Mouse (Mus musculus) midbrain, embryonic 13.5 days (tissue): ENCODE measurements at regions not wholly inside any gene's neighbourhood (a gene's known extent, or its start where the extent isn't known, plus 50 kb on each side); places are given as distances from the start of the nearest gene placed in this dataset.

Experiments used
- ATAC-seq: fragments of 200-750 bp; cut with Nextera tagmentation; 2 replicates; pipeline ENCODE4 v1.8.0; 2017; ENCODE audit warnings: mild to moderate bottlenecking, moderate TSS enrichment, moderate library complexity
- H3K27ac ChIP-seq: fragments of 300-500 bp; sonication (generic); 2 replicates; pipeline ENCODE4 v1.5.1; 2015; ENCODE audit warnings: inconsistent platforms, mild to moderate bottlenecking, moderate library complexity
- H3K27me3 ChIP-seq: fragments of 300-500 bp; sonication (generic); 2 replicates; pipeline ENCODE4 v1.6.1; 2015; ENCODE audit warnings: mild to moderate bottlenecking, inconsistent platforms
- H3K36me3 ChIP-seq: fragments of 300-500 bp; sonication (generic); 2 replicates; pipeline ENCODE4 v1.6.1; 2015; ENCODE audit warnings: mild to moderate bottlenecking, inconsistent platforms
- H3K4me1 ChIP-seq: fragments of 300-500 bp; sonication (generic); replicated peaks from 2 replicates; pipeline ENCODE4 v1.6.1; 2015; ENCODE audit warnings: inconsistent platforms
- H3K4me2 ChIP-seq: fragments of 300-500 bp; sonication (generic); replicated peaks from 2 replicates; pipeline ENCODE4 v1.6.1; 2015; ENCODE audit warnings: moderate library complexity, mild to moderate bottlenecking, inconsistent platforms
- H3K4me3 ChIP-seq: fragments of 300-500 bp; sonication (generic); replicated peaks from 2 replicates; pipeline ENCODE4 v1.5.1; 2015; ENCODE audit warnings: mild to moderate bottlenecking, inconsistent platforms
- H3K9ac ChIP-seq: fragments of 300-500 bp; sonication (generic); replicated peaks from 2 replicates; pipeline ENCODE4 v1.6.1; 2015; ENCODE audit warnings: mild to moderate bottlenecking, inconsistent platforms
- H3K9me3 ChIP-seq: fragments of 300-500 bp; sonication (generic); 2 replicates; pipeline ENCODE4 v1.6.1; 2016; ENCODE audit warnings: mild to moderate bottlenecking, inconsistent platforms
- WGBS: fragments of 180-500 bp; shearing (Covaris S2); methylation state at CpG from one replicate; pipeline ENCODE4 v1.1.7; 2015; 5-methylcytosine and 5-hydroxymethylcytosine counted together

GRCm38 (mm10) chr8:89217689-89218088 is 173.7 kb upstream of the Sall1 start:
- H3K9ac ChIP-seq: no peak overlapping the region
- 91% methylated on average over 2 of the region's 2 CpGs for WGBS
- H3K27ac ChIP-seq: no peak overlapping the region

DNA sequence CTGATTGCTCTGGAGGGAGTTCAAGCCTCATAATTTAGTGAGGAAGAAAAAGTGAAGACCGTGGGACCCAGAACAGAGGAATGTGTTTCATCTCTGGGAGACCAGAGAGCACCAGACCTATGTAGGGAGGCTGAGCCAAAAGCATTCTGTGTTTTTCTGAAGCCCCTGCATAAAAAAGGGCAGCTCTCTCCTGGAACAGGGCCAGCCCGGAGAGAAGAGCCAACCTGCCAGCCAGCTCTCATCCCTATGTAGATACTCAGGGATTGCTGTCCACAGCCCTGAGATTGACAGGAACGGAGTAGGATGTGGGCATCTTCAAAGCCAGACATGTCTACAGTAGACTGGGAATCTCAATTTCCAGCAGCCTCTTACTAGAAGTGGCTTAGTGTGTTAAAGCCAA is 168.0 kb upstream of the Sall1 start:
- Histone ChIP-seq H3K36me3 (no peaks in the 10 kb centered on the region), H3K4me3 (no peak overlapping the region), H3K4me1 (no peaks in the 10 kb centered on the region), H3K4me2 (no peak overlapping the region), H3K9ac (no peak overlapping the region), H3K9me3 (no peaks in the 10 kb centered on the region), H3K27me3 (no peaks in the 10 kb centered on the region), H3K27ac (no peak overlapping the region)
- no peak for ATAC-seq
- 93% methylated on average over 3 of the region's 3 CpGs for WGBS

More at GRCm38 (mm10) chr8:89217689-89218088, 173.7 kb upstream of the Sall1 start:
- Histone ChIP-seq H3K4me1 (0 out of 2 replicates have a peak, but pooled peaks cover 3% of the 10 kb centered on the region), H3K27me3 (no peaks in the 10 kb centered on the region), H3K9me3 (no peaks in the 10 kb centered on the region), H3K4me2 (no peak overlapping the region), H3K36me3 (no peaks in the 10 kb centered on the region), H3K4me3 (no peak overlapping the region)
- no peak for ATAC-seq

DNA sequence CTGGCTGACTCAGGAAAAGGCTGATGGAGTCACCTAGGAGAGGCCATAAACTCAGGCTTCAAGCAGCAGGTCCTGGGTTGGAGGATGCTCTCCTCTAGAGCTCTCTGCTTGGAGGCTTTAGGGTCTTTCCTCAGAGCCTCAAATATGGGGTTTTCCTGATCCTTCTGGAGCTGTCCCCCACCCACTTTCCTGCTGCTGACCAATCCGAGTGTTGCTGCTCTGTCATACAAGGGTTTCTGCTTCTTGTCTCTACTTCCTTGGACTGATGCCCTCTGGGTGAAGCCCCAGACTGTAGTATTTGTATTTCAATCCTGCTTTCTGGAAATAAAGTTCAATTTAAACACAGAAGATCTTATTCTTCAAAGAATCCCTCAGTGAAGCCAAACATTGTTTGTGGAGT is 166.7 kb upstream of the Sall1 start:
- H3K27ac ChIP-seq: no peak overlapping the region
- H3K4me1 ChIP-seq: no peaks in the 10 kb centered on the region
- H3K36me3 ChIP-seq: no peaks in the 10 kb centered on the region
- H3K27me3 ChIP-seq: no peaks in the 10 kb centered on the region
- no peak overlapping the region for H3K4me3 ChIP-seq
- H3K9me3 ChIP-seq: no peaks in the 10 kb centered on the region
- 80% methylated on average over 1 of the region's 1 CpGs for WGBS
- H3K9ac ChIP-seq: no peak overlapping the region
- H3K4me2 ChIP-seq: no peak overlapping the region
- ATAC-seq: no peak

GRCm38 (mm10) chr8:89207891-89208290 is 163.9 kb upstream of the Sall1 start:
- no peaks in the 10 kb centered on the region for H3K27me3 ChIP-seq
- H3K4me1 ChIP-seq: 0 out of 2 replicates have a peak, but pooled peaks cover 2% of the 10 kb centered on the region
- ATAC-seq: no peak
- no peaks in the 10 kb centered on the region for H3K9me3 ChIP-seq
- no peaks in the 10 kb centered on the region for H3K36me3 ChIP-seq
- no peak overlapping the region for H3K9ac ChIP-seq
- 84% methylated on average over 2 of the region's 2 CpGs for WGBS
- no peak overlapping the region for H3K4me3 ChIP-seq
- H3K27ac ChIP-seq: no peak overlapping the region
- no peak overlapping the region for H3K4me2 ChIP-seq

DNA sequence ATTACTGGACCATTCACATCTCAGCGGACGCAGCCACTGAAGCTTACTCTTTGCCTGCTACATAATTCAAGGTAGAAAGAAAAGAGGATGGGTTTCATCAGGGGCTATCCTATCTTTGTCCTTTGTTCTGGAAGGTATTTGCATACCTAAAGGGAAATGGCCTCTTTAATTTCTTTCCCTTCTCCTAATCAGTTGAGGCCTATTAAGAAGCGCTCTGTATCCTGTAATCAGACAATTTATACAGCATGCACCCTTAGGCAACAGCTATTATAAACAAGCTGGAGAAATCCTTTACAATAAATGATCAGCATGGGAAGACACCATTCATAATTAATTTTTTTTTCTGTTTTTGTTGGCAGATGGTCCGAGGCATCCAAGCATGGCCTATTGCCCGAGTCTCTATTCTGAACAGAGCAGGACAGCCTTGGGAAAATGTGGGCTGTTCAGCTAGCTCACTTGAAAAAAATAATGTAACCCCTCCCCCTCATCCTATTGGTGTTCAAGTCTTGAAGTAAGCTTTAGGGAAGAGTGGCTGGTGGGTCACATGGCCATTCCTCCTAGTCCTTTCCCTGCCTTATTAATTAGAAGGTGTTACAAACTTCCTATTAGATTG is 158.6 kb upstream of the Sall1 start:
- no peaks in the 10 kb centered on the region for H3K27me3 ChIP-seq
- no peaks in the 10 kb centered on the region for H3K9me3 ChIP-seq
- H3K4me1 ChIP-seq: 0 out of 2 replicates have a peak, but pooled peaks cover 7% of the 10 kb centered on the region
- no peaks in the 10 kb centered on the region for H3K36me3 ChIP-seq
- H3K4me2 ChIP-seq: no peak overlapping the region
- no peak overlapping the region for H3K27ac ChIP-seq
- H3K4me3 ChIP-seq: no peak overlapping the region
- 54% methylated on average over 5 of the region's 5 CpGs for WGBS
- ATAC-seq: peak; percentile 45; the same call in 1 of the 2 replicates
- no peak overlapping the region for H3K9ac ChIP-seq

- WGBS: 85% methylated on average over 2 of the region's 2 CpGs
- Histone ChIP-seq H3K27me3 (no peaks in the 10 kb centered on the region), H3K9me3 (no peaks in the 10 kb centered on the region), H3K27ac (no peak overlapping the region), H3K4me2 (no peak overlapping the region), H3K4me1 (0 out of 2 replicates have a peak, but pooled peaks cover 7% of the 10 kb centered on the region), H3K4me3 (no peak overlapping the region), H3K36me3 (no peaks in the 10 kb centered on the region), H3K9ac (no peak overlapping the region)
- no peak for ATAC-seq
Measured at GRCm38 (mm10) chr8:89200301-89200700, 156.3 kb upstream of the Sall1 start.

GRCm38 (mm10) chr8:89185314-89185713 is 141.4 kb upstream of the Sall1 start:
- Histone ChIP-seq H3K4me3 (no peak overlapping the region), H3K27ac (no peak overlapping the region), H3K9ac (no peak overlapping the region), H3K9me3 (no peaks in the 10 kb centered on the region), H3K4me2 (no peak overlapping the region), H3K4me1 (no peaks in the 10 kb centered on the region), H3K27me3 (no peaks in the 10 kb centered on the region), H3K36me3 (no peaks in the 10 kb centered on the region)
- ATAC-seq: no peak
- WGBS: 73% methylated on average over 17 of the region's 17 CpGs

- Histone ChIP-seq H3K9me3 (no peaks in the 10 kb centered on the region), H3K36me3 (no peaks in the 10 kb centered on the region), H3K9ac (no peak overlapping the region), H3K27ac (no peak overlapping the region), H3K4me2 (no peak overlapping the region), H3K27me3 (no peaks in the 10 kb centered on the region), H3K4me1 (no peaks in the 10 kb centered on the region), H3K4me3 (no peak overlapping the region)
- 92% methylated on average over 7 of the region's 7 CpGs for WGBS
- no peak for ATAC-seq
Measured at GRCm38 (mm10) chr8:89175631-89176030, 131.7 kb upstream of the Sall1 start.

DNA sequence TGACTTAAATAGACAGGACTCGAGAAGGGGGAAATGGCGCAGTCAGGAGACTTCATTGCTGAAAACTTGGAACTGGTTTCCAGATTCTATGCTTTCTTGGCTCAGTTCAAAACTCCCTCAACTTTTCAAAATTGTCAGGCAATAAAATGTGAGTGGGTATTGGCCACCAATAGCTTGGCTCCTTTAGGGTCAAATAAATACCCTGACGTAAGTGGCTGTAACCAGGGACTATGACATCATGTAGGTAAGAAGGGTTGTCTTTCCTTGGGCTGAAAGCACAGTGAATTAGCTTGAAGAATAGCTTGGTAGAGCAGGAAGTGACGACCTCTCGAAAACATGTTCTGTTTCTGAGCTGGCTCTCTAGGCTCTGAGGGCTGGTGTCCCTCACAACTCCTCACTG is 127.6 kb upstream of the Sall1 start:
- Histone ChIP-seq H3K27ac (no peak overlapping the region), H3K4me1 (peaks cover 7% of the 10 kb centered on the region; the same call in 1 of the 2 replicates), H3K4me2 (no peak overlapping the region), H3K27me3 (no peaks in the 10 kb centered on the region), H3K4me3 (no peak overlapping the region), H3K9me3 (no peaks in the 10 kb centered on the region), H3K9ac (no peak overlapping the region), H3K36me3 (no peaks in the 10 kb centered on the region)
- 93% methylated on average over 5 of the region's 5 CpGs for WGBS
- ATAC-seq: no peak

DNA sequence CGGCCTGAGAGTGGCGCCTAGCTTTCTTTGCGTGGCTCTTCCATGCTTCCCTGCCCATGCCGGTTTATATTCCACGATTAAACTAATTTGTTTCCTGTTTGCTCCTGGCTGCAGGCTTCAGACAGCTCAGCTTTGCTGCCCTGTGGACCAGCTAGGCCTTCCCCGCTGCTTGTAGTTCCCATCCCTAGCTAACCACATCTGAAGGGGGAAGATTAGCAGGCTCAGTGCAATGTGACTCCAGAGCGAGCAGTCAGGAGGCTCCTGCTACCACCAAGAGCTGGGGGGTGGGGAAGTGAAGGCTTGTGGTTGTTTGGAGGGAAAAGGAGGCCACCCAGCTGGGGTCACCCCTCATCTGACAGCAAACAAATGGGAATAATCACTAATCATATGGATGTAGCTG is 125.5 kb upstream of the Sall1 start:
- no peak for ATAC-seq
- no peak overlapping the region for H3K4me3 ChIP-seq
- 35% methylated on average over 7 of the region's 7 CpGs for WGBS

DNA sequence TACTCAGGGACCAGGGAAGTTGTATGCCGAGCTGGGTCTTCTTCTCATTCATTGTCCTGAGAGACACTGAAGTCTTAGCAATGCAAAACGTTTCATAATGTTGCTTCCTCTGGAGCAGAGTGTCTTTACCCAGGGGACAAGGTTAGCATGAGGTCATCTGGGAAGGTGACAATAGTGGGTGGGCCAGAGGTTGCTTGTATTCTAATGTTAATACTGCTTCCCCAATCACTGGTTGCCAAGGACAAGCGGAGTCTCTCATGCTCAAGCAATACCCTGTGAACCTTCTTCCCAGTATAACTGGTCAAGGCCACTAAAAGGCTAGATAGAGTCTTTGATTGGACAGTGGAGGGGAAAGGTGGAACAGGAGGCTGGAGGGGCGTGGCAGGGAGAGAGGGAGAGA is 123.1 kb upstream of the Sall1 start:
- H3K27me3 ChIP-seq: no peaks in the 10 kb centered on the region
- no peaks in the 10 kb centered on the region for H3K36me3 ChIP-seq
- H3K4me1 ChIP-seq: peaks cover 7% of the 10 kb centered on the region; the same call in 1 of the 2 replicates
- 67% methylated on average over 4 of the region's 4 CpGs for WGBS
- no peak overlapping the region for H3K27ac ChIP-seq
- no peaks in the 10 kb centered on the region for H3K9me3 ChIP-seq
- H3K9ac ChIP-seq: no peak overlapping the region
- H3K4me3 ChIP-seq: no peak overlapping the region
- ATAC-seq: no peak
- H3K4me2 ChIP-seq: no peak overlapping the region

More for the DNA sequence above, 125.5 kb upstream of the Sall1 start:
- Histone ChIP-seq H3K9ac (no peak overlapping the region), H3K36me3 (no peaks in the 10 kb centered on the region), H3K4me2 (no peak overlapping the region), H3K27ac (no peak overlapping the region), H3K9me3 (no peaks in the 10 kb centered on the region), H3K27me3 (no peaks in the 10 kb centered on the region), H3K4me1 (peaks cover 7% of the 10 kb centered on the region; the same call in 1 of the 2 replicates)

- no peak overlapping the region for H3K27ac ChIP-seq
- H3K4me1 ChIP-seq: peaks cover 19% of the 10 kb centered on the region
- 85% methylated on average over 1 of the region's 1 CpGs for WGBS
- no peaks in the 10 kb centered on the region for H3K9me3 ChIP-seq
- no peak overlapping the region for H3K9ac ChIP-seq
- H3K4me2 ChIP-seq: no peak overlapping the region
- H3K27me3 ChIP-seq: no peaks in the 10 kb centered on the region
- no peaks in the 10 kb centered on the region for H3K36me3 ChIP-seq
- no peak for ATAC-seq
- H3K4me3 ChIP-seq: no peak overlapping the region
Measured at GRCm38 (mm10) chr8:89156909-89157308, 112.9 kb upstream of the Sall1 start.

DNA sequence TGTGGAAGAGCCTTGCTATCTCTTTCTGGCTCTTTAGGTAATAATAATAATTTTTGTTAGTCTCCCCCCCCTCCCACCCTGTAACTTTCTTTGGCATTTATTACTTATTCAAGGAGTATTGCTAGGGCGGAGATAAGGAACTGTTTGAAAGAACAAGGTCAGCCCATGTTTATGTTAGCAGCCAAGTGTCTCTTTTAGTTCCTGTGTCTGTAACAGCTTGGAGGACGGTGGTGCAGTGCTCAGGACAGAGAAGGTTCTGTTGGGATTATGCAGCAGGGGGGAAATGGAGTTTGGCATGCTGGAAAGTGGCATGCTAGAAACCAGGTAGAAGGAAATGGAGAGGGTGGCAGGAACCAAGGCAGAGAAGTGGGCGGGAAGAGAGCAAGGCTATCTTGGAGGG is 109.6 kb upstream of the Sall1 start:
- WGBS: 75% methylated on average over 3 of the region's 3 CpGs
- H3K4me2 ChIP-seq: no peak overlapping the region
- no peak overlapping the region for H3K9ac ChIP-seq
- H3K27me3 ChIP-seq: no peaks in the 10 kb centered on the region
- H3K4me1 ChIP-seq: peaks cover 19% of the 10 kb centered on the region
- ATAC-seq: no peak
- no peaks in the 10 kb centered on the region for H3K9me3 ChIP-seq
- H3K27ac ChIP-seq: no peak overlapping the region
- H3K36me3 ChIP-seq: no peaks in the 10 kb centered on the region
- no peak overlapping the region for H3K4me3 ChIP-seq
